Mouse (Mus musculus) cerebellum, adult 9-10 months (tissue): ENCODE data around the gene Bend6.

ENCODE experiments used
- DNase-seq: peaks from one replicate; pipeline ENCODE4 v3.0.0; 2022

Bend6 gene

GRCm38 (mm10) chr1:33907421-33908190 is at the start of gene Bend6:
Gene Bend6 (minus strand): TSS chr1:33907816.
- peak; percentile 88 for DNase-seq

GRCm38 (mm10) chr1:33955626-33956025 is 48.0 kb upstream of the Bend6 start:
- DNase-seq: no peak

- no peak for DNase-seq
Observed at GRCm38 (mm10) chr1:33948511-33948910, 40.9 kb upstream of the Bend6 start.

- DNase-seq: peak; percentile 79
Observed at GRCm38 (mm10) chr1:33947838-33948237, 40.2 kb upstream of the Bend6 start.

GRCm38 (mm10) chr1:33946601-33947395 is 39.2 kb upstream of the Bend6 start:
- peak; percentile 91 for DNase-seq

- DNase-seq: no peak
Observed at GRCm38 (mm10) chr1:33945756-33946155, 38.1 kb upstream of the Bend6 start.

GRCm38 (mm10) chr1:33944977-33945750 is 37.5 kb upstream of the Bend6 start:
- DNase-seq: peak; percentile 68

- no peak for DNase-seq
Observed at GRCm38 (mm10) chr1:33943943-33944342, 36.3 kb upstream of the Bend6 start.

GRCm38 (mm10) chr1:33942638-33943037 is 35.0 kb upstream of the Bend6 start:
- DNase-seq: no peak

- DNase-seq: peak; percentile 63
Observed at GRCm38 (mm10) chr1:33940364-33940928, 32.8 kb upstream of the Bend6 start.

GRCm38 (mm10) chr1:33939828-33940227 is 32.2 kb upstream of the Bend6 start:
- DNase-seq: no peak

GRCm38 (mm10) chr1:33935946-33936345 is 28.3 kb upstream of the Bend6 start:
- no peak for DNase-seq

GRCm38 (mm10) chr1:33932845-33933499 is 25.4 kb upstream of the Bend6 start:
- DNase-seq: no peak

GRCm38 (mm10) chr1:33932196-33932595 is 24.6 kb upstream of the Bend6 start:
- DNase-seq: no peak

GRCm38 (mm10) chr1:33931791-33932190 is 24.2 kb upstream of the Bend6 start:
- DNase-seq: no peak

- no peak for DNase-seq
Observed at GRCm38 (mm10) chr1:33927466-33927865, 19.9 kb upstream of the Bend6 start.

- no peak for DNase-seq
Observed at GRCm38 (mm10) chr1:33925283-33925682, 17.7 kb upstream of the Bend6 start.

GRCm38 (mm10) chr1:33922975-33923374 is 15.4 kb upstream of the Bend6 start:
- no peak for DNase-seq

GRCm38 (mm10) chr1:33916554-33916953 is 8.9 kb upstream of the Bend6 start:
- DNase-seq: no peak

GRCm38 (mm10) chr1:33911589-33911988 is 4.0 kb upstream of the Bend6 start:
- no peak for DNase-seq

- DNase-seq: peak; percentile 71
Observed at GRCm38 (mm10) chr1:33908191-33908962, 761 bp upstream of the Bend6 start, which contains the start of gene Dst. Gene Dst (plus strand): TSS chr1:33908225.
